ENCODE assay signal across 8 mouse cellular contexts in the genomic region with DNA sequence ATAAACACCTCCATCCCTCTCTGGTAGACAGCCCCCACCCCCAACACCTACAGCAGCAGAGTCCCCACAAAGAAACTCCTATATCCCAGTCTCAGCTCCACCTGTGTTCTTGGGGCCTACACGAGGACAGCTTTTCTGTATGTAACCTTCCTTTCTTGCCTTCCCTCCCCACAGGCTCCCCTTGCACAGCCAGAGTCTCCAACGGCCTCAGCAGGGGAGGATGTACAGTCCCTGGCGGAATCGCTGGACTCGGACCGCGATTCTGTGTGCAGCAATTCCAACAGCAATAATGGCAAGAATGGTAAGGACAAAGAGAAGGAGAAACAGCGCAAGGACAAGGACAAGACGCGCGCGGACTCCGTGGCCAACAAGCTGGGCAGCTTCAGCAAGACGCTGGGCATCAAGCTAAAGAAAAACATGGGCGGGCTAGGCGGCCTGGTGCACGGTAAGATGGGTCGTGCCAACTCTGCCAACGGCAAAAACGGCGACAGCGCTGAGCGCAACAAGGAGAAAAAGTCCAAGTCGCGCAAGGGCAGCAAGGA.
DNase-seq lines count a peak whose midpoint lies in the region; ATAC-seq and TF ChIP-seq lines count a peak whose summit lies in the region.

No protein-coding gene starts in this region.

- DNase-seq in heart, adult 8-10 months (ENCODE audit: low spot score), result no peak
- DNase-seq in forebrain, embryonic 11.5 days (ENCODE audit: low spot score), result no peak
- DNase-seq in liver, embryonic 13.5 days, result no peak
- no peak for DNase-seq in right cerebral cortex, postnatal 25 days

- no peak overlapping the region for H3K27ac ChIP-seq in heart, embryonic 16.5 days (ENCODE audit: low read length)
- no peak overlapping the region for H3K27ac ChIP-seq in ES-Bruce4 (ENCODE audit: insufficient read depth, low read length)
- no peak overlapping the region for H3K27ac ChIP-seq in forebrain, embryonic 11.5 days (ENCODE audit: low read depth, low read length)
- no peak overlapping the region for H3K27ac ChIP-seq in liver, embryonic 13.5 days

- no peak overlapping the region for H3K9ac ChIP-seq in heart, embryonic 16.5 days (ENCODE audit: low read length)
- H3K9ac ChIP-seq in ES-Bruce4 (ENCODE audit: low read depth, poor library complexity, severe bottlenecking), result no peak overlapping the region
- H3K9ac ChIP-seq in forebrain, embryonic 11.5 days (ENCODE audit: low read length), result no peak overlapping the region
- H3K9ac ChIP-seq in liver, embryonic 13.5 days, result no peak overlapping the region

- WGBS in heart, embryonic 16.5 days, result 7% methylated on average over 25 of the region's 25 CpGs
- WGBS in forebrain, embryonic 11.5 days, result 6% methylated on average over 25 of the region's 25 CpGs
- 9% methylated on average over 25 of the region's 25 CpGs for whole genome bisulfite sequencing in liver, embryonic 13.5 days (ENCODE audit: insufficient replicate concordance)

- ATAC-seq in heart, embryonic 16.5 days (replicated peaks; ENCODE audit: extremely low read depth, insufficient read depth, low FRiP score), result no peak
- ATAC-seq in forebrain, embryonic 11.5 days (replicated peaks; ENCODE audit: low FRiP score), result no peak
- no peak for ATAC-seq in liver, embryonic 13.5 days (ENCODE audit: low read depth)
- no peak for ATAC-seq in frontal cortex, adult (ENCODE audit: low TSS enrichment)
- ATAC-seq in activated CD4-positive, CD25-positive, alpha-beta regulatory T cell, adult 4 months, result no peak

- peaks cover 82% of the 10 kb centered on the region for H3K27me3 ChIP-seq in heart, embryonic 16.5 days (ENCODE audit: control insufficient read depth, insufficient read depth, low read length)
- peaks cover 23% of the 10 kb centered on the region for H3K27me3 ChIP-seq in ES-Bruce4 (ENCODE audit: control insufficient read depth, insufficient read depth, low read length, poor library complexity, severe bottlenecking)
- peaks cover 62% of the 10 kb centered on the region for H3K27me3 ChIP-seq in forebrain, embryonic 11.5 days (ENCODE audit: control insufficient read depth, insufficient read depth, low read length)
- H3K27me3 ChIP-seq in liver, embryonic 13.5 days, result peaks cover 84% of the 10 kb centered on the region

- H3K4me1 ChIP-seq in heart, embryonic 16.5 days (ENCODE audit: control insufficient read depth, insufficient read depth, low read length), result peaks cover 21% of the 10 kb centered on the region
- peaks cover 6% of the 10 kb centered on the region for H3K4me1 ChIP-seq in ES-Bruce4 (ENCODE audit: control insufficient read depth, insufficient read depth, low read length)
- H3K4me1 ChIP-seq in forebrain, embryonic 11.5 days (replicated peaks; ENCODE audit: control insufficient read depth, insufficient read depth, low read length), result peaks cover 15% of the 10 kb centered on the region; the same call in 1 of the 2 replicates
- H3K4me1 ChIP-seq in liver, embryonic 13.5 days (replicated peaks), result no peaks in the 10 kb centered on the region; the same call in 1 of the 2 replicates

- H3K36me3 ChIP-seq in heart, embryonic 16.5 days (ENCODE audit: control insufficient read depth, insufficient read depth), result no peaks in the 10 kb centered on the region
- H3K36me3 ChIP-seq in ES-Bruce4 (ENCODE audit: control insufficient read depth, insufficient read depth, low read length, poor library complexity, severe bottlenecking), result no peaks in the 10 kb centered on the region
- no peaks in the 10 kb centered on the region for H3K36me3 ChIP-seq in forebrain, embryonic 11.5 days (ENCODE audit: control insufficient read depth, insufficient read depth, low read length)
- H3K36me3 ChIP-seq in liver, embryonic 13.5 days, result no peaks in the 10 kb centered on the region

- no peaks in the 10 kb centered on the region for H3K9me3 ChIP-seq in heart, embryonic 16.5 days (replicated peaks; ENCODE audit: control insufficient read depth, low read length)
- H3K9me3 ChIP-seq in ES-Bruce4 (replicated peaks; ENCODE audit: control insufficient read depth, insufficient read depth, low read length, poor library complexity, severe bottlenecking), result no peaks in the 10 kb centered on the region
- no peaks in the 10 kb centered on the region for H3K9me3 ChIP-seq in forebrain, embryonic 11.5 days (ENCODE audit: control insufficient read depth, low read length)
- no peaks in the 10 kb centered on the region for H3K9me3 ChIP-seq in liver, embryonic 13.5 days (replicated peaks)

- TF ChIP-seq EP300 in ES-Bruce4 (IDR thresholded peaks at IDR 0.05; ENCODE audit: insufficient read depth, low read depth, low read length), result no peak

- peak overlapping the region; percentile 52; the same call in 1 of the 2 replicates for H3K4me3 ChIP-seq in heart, embryonic 16.5 days (ENCODE audit: low read length)
- peak overlapping the region; percentile 62 for H3K4me3 ChIP-seq in ES-Bruce4 (ENCODE audit: low read depth, low read length)
- H3K4me3 ChIP-seq in forebrain, embryonic 11.5 days (ENCODE audit: low read depth, low read length), result peak overlapping the region; percentile 33; the same call in 1 of the 2 replicates
- peak overlapping the region; percentile 29; the same call in 1 of the 2 replicates for H3K4me3 ChIP-seq in liver, embryonic 13.5 days (replicated peaks)

- peak overlapping the region; percentile 70 for H3K4me2 ChIP-seq in heart, embryonic 16.5 days (ENCODE audit: low read depth, low read length)
- H3K4me2 ChIP-seq in forebrain, embryonic 11.5 days (ENCODE audit: low read depth, low read length, severe bottlenecking), result peak overlapping the region; percentile 68
- H3K4me2 ChIP-seq in liver, embryonic 13.5 days, result no peak overlapping the region

- no peak for TF ChIP-seq CTCF in ES-Bruce4 (IDR thresholded peaks at IDR 0.05; ENCODE audit: low read depth, low read length)

- TF ChIP-seq POLR2A in ES-Bruce4 (IDR thresholded peaks at IDR 0.05; ENCODE audit: insufficient read depth, low read length), result no peak
